Mouse (Mus musculus) neural tube, embryonic 14.5 days (tissue): ENCODE measurements at regions not wholly inside any gene's neighbourhood (a gene's known extent, or its start where the extent isn't known, plus 50 kb on each side); places are given as distances from the start of the nearest gene placed in this dataset.

Experiments
- ATAC-seq: fragments of 200-750 bp; cut with Nextera tagmentation; 2 replicates; pipeline ENCODE4 v1.8.0; 2017; ENCODE audit warnings: low read depth, mild to moderate bottlenecking, moderate TSS enrichment, moderate library complexity
- H3K27ac ChIP-seq: fragments of 300-500 bp; sonication (generic); 2 replicates; pipeline ENCODE4 v1.5.1; 2014; ENCODE audit warnings: low read depth, mild to moderate bottlenecking, control low read depth, low read length, moderate library complexity, mixed read lengths
- H3K27me3 ChIP-seq: fragments of 300-500 bp; sonication (generic); 2 replicates; pipeline ENCODE4 v1.6.1; 2014; ENCODE audit warnings: low read length; ENCODE audit not compliant: control insufficient read depth, insufficient read depth
- H3K36me3 ChIP-seq: fragments of 300-500 bp; sonication (generic); 2 replicates; pipeline ENCODE4 v1.6.1; 2014; ENCODE audit warnings: low read length, mixed read lengths; ENCODE audit not compliant: control insufficient read depth, insufficient read depth
- H3K4me1 ChIP-seq: fragments of 300-500 bp; sonication (generic); 2 replicates; pipeline ENCODE4 v1.6.1; 2014; ENCODE audit warnings: low read length; ENCODE audit not compliant: control insufficient read depth, insufficient read depth
- H3K4me2 ChIP-seq: fragments of 300-500 bp; sonication (generic); 2 replicates; pipeline ENCODE4 v1.6.1; 2014; ENCODE audit warnings: mild to moderate bottlenecking, low read depth, low read length, control low read depth
- H3K4me3 ChIP-seq: fragments of 300-500 bp; sonication (generic); 2 replicates; pipeline ENCODE4 v1.5.1; 2014; ENCODE audit warnings: low read depth, low read length, control low read depth, mixed read lengths
- H3K9ac ChIP-seq: fragments of 300-500 bp; sonication (generic); replicated peaks from 2 replicates; pipeline ENCODE4 v1.6.1; 2014; ENCODE audit warnings: low read depth, mild to moderate bottlenecking, control low read depth, low read length, mixed read lengths
- H3K9me3 ChIP-seq: fragments of 300-500 bp; sonication (generic); 2 replicates; pipeline ENCODE4 v1.6.1; 2016; ENCODE audit warnings: low read length; ENCODE audit not compliant: control insufficient read depth
- WGBS: fragments of 180-500 bp; shearing (Covaris S2); extraction: QIAGEN DNeasy Blood & Tissue Kit; methylation state at CpG from one replicate; pipeline ENCODE4 v1.1.7; 2014; 5-methylcytosine and 5-hydroxymethylcytosine counted together

GRCm38 (mm10) chr10:26434586-26434985 lies 58.8 kb upstream of the L3mbtl3 start:
- no peaks in the 10 kb centered on the region for H3K36me3 ChIP-seq
- no peak overlapping the region for H3K9ac ChIP-seq
- no peak overlapping the region for H3K4me2 ChIP-seq
- no peaks in the 10 kb centered on the region for H3K4me1 ChIP-seq
- H3K9me3 ChIP-seq: no peaks in the 10 kb centered on the region
- 95% methylated on average over 11 of the region's 11 CpGs for WGBS
- no peak overlapping the region for H3K4me3 ChIP-seq
- H3K27me3 ChIP-seq: no peaks in the 10 kb centered on the region
- no peak for ATAC-seq
- no peak overlapping the region for H3K27ac ChIP-seq

DNA sequence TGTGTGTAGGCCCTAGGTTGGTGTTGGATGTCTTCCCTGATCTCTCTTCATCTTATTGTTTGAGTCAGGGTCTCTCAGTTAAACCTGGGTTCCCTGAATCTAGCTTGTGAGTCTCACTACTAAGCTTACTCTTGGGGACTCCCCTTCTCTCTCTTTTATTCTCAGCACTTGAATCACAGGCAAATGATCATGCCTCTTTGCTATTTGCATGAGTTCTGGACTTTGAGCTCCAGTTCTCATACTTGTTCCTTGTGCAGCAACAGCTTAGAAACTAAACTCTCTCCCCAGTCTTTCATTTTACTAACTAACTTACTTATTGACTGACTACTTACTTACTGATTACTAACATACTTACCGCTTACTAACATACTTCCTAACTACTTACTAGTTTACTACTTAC lies 64.9 kb upstream of the L3mbtl3 start:
- 95% methylated on average over 1 of the region's 1 CpGs for WGBS
- Histone ChIP-seq H3K9me3 (no peaks in the 10 kb centered on the region), H3K27ac (no peak overlapping the region), H3K9ac (no peak overlapping the region), H3K36me3 (no peaks in the 10 kb centered on the region), H3K4me1 (no peaks in the 10 kb centered on the region), H3K4me3 (no peak overlapping the region), H3K27me3 (no peaks in the 10 kb centered on the region), H3K4me2 (no peak overlapping the region)
- ATAC-seq: no peak

DNA sequence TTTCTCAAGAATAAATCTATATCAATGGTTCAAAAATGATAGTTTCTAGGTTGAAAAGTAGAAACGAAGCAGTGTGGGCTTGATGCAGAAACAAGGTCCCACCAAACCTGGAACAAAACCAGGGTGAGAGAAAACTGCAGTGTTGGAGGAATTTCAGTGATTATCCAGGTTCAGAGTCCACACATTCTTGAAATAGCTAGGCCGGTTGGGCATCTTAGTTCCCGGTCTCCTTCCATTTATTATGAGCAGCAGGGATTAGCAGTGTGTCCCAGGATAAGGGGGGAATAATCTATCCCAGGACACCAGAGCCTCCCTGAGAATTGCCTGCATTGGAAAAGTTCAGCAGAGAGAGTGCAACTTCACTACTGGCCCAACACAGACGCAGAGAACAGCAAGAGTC lies 108.5 kb upstream of the L3mbtl3 start:
- H3K9ac ChIP-seq: no peak overlapping the region
- H3K27me3 ChIP-seq: no peaks in the 10 kb centered on the region
- ATAC-seq: no peak
- no peak overlapping the region for H3K4me2 ChIP-seq
- no peaks in the 10 kb centered on the region for H3K4me1 ChIP-seq
- H3K4me3 ChIP-seq: no peak overlapping the region
- H3K36me3 ChIP-seq: no peaks in the 10 kb centered on the region
- no peaks in the 10 kb centered on the region for H3K9me3 ChIP-seq
- no peak overlapping the region for H3K27ac ChIP-seq
- 82% methylated on average over 4 of the region's 4 CpGs for WGBS

- no peaks in the 10 kb centered on the region for H3K9me3 ChIP-seq
- H3K27ac ChIP-seq: no peak overlapping the region
- H3K27me3 ChIP-seq: no peaks in the 10 kb centered on the region
- H3K9ac ChIP-seq: no peak overlapping the region
- H3K4me2 ChIP-seq: no peak overlapping the region
- no peak for ATAC-seq
- no peak overlapping the region for H3K4me3 ChIP-seq
- 91% methylated on average over 5 of the region's 5 CpGs for WGBS
- H3K36me3 ChIP-seq: no peaks in the 10 kb centered on the region
- no peaks in the 10 kb centered on the region for H3K4me1 ChIP-seq
Observed at GRCm38 (mm10) chr10:26491351-26491750, 115.6 kb upstream of the L3mbtl3 start.

- no peak overlapping the region for H3K4me3 ChIP-seq
- 79% methylated on average over 11 of the region's 11 CpGs for WGBS
- no peak for ATAC-seq
- no peak overlapping the region for H3K4me2 ChIP-seq
- no peaks in the 10 kb centered on the region for H3K36me3 ChIP-seq
- H3K9ac ChIP-seq: no peak overlapping the region
- no peak overlapping the region for H3K27ac ChIP-seq
- no peaks in the 10 kb centered on the region for H3K4me1 ChIP-seq
- H3K9me3 ChIP-seq: no peaks in the 10 kb centered on the region
- H3K27me3 ChIP-seq: no peaks in the 10 kb centered on the region
Observed at GRCm38 (mm10) chr10:26492146-26492545, 116.4 kb upstream of the L3mbtl3 start.

- Histone ChIP-seq H3K9ac (no peak overlapping the region), H3K4me1 (no peaks in the 10 kb centered on the region), H3K4me2 (no peak overlapping the region), H3K9me3 (no peaks in the 10 kb centered on the region), H3K4me3 (no peak overlapping the region), H3K36me3 (no peaks in the 10 kb centered on the region), H3K27ac (no peak overlapping the region), H3K27me3 (no peaks in the 10 kb centered on the region)
- no peak for ATAC-seq
- WGBS: 81% methylated on average over 13 of the region's 13 CpGs
Observed at GRCm38 (mm10) chr10:26492856-26493484, 117.2 kb upstream of the L3mbtl3 start.

- Histone ChIP-seq H3K4me3 (no peak overlapping the region), H3K4me1 (no peaks in the 10 kb centered on the region), H3K36me3 (no peaks in the 10 kb centered on the region), H3K4me2 (no peak overlapping the region), H3K9me3 (no peaks in the 10 kb centered on the region), H3K27ac (no peak overlapping the region), H3K9ac (no peak overlapping the region), H3K27me3 (no peaks in the 10 kb centered on the region)
- 94% methylated on average over 2 of the region's 2 CpGs for WGBS
- ATAC-seq: no peak
Observed at GRCm38 (mm10) chr10:26493801-26494200, 118.0 kb upstream of the L3mbtl3 start.

- no peak for ATAC-seq
- WGBS: 69% methylated on average over 9 of the region's 9 CpGs
- H3K27ac ChIP-seq: no peak overlapping the region
- no peaks in the 10 kb centered on the region for H3K4me1 ChIP-seq
- no peak overlapping the region for H3K9ac ChIP-seq
- no peaks in the 10 kb centered on the region for H3K36me3 ChIP-seq
- no peak overlapping the region for H3K4me3 ChIP-seq
- no peak overlapping the region for H3K4me2 ChIP-seq
- no peaks in the 10 kb centered on the region for H3K9me3 ChIP-seq
- no peaks in the 10 kb centered on the region for H3K27me3 ChIP-seq
Observed at GRCm38 (mm10) chr10:26494380-26494781, 118.6 kb upstream of the L3mbtl3 start.

DNA sequence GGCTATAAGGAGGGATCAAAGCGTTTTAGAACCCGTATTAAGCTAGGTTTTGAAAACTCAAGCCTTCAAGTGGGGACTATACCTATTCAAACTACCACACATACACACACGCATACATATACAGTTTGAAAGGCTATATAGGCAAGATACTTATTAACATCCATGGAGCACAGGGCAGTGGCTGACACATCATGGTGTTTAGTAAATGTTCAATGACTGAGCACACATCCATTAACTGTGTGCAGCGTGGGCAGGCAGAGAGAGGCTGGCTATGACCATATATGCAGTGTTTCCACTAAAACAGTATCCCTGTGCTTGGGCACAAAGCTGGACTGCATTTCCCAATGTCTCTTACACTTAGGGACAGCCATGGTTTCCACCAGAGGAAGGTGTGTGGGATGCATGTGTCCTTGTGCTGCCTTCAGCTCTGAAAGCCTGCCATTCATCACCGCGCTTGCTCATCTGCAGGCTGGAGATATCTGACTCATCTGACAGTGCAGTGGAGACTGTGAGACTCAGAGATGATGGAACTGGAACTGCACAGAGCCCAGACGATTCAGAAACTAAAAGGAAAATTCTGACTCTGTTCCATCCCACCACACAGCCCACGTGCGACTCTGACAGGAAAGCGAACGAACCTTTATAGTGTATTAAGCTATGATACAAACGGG lies 124.6 kb upstream of the L3mbtl3 start:
- no peak overlapping the region for H3K4me3 ChIP-seq
- H3K4me2 ChIP-seq: no peak overlapping the region
- no peak overlapping the region for H3K9ac ChIP-seq
- no peak for ATAC-seq
- H3K27ac ChIP-seq: no peak overlapping the region
- WGBS: 73% methylated on average over 12 of the region's 12 CpGs
- H3K36me3 ChIP-seq: no peaks in the 10 kb centered on the region
- no peaks in the 10 kb centered on the region for H3K9me3 ChIP-seq
- H3K4me1 ChIP-seq: no peaks in the 10 kb centered on the region
- no peaks in the 10 kb centered on the region for H3K27me3 ChIP-seq
